Mouse (Mus musculus) urinary bladder, adult 18-20 months (tissue): ENCODE results near the gene Urah.

Experiments used
- DNase-seq, 2 experiments: peaks; one replicate each; pipeline ENCODE4 v3.0.0; 2022; ENCODE audit warnings: low spot score in 2 of 2, mixed read lengths in 2 of 2

Urah gene

DNA sequence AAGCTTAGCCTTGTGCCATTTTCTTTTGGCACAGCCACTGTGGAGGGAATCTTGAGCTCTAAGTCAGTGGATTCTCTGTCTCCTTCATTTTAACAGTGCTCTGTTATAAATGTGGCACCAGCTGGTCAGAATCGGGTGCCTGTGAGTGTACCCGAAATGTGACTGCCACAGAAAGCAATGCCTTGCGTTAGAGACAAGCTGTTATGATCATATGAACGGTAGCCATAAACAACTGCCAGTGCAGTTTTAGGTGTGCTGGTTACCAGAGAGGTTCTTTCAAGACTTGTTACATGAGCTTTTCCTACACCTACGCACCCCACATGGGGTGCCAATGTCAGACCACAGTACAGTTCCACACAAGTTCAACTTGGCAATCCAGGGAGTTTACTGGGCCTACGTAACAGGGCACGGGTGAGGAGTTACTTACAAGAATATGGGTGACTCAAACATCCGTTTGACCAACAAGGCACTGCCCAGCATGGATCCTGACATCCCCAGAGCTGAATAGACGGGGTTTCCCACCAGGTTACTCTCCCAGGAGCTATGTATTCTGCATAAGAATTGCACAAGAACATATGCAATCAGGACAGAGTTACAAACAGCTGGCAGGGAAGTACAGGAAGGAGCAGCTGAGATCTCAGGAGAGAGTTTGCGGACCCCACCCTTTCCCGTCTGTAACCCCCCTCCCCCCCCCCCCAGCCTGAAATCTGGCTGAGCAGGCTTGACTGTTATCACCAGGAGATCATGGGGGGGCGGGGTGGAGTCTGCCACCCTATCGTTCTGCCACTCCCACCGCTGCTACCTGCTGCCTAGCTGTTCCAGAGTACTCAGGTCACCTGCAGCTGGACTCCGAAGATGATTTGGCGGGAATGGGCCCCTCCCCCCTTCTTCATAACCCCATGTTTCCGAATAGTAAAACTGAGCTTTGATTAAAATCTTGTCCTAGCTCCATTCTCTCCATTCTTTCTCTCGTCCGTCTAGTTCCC lies 6.2 kb downstream of the Urah start:
- no peak for DNase-seq

DNA sequence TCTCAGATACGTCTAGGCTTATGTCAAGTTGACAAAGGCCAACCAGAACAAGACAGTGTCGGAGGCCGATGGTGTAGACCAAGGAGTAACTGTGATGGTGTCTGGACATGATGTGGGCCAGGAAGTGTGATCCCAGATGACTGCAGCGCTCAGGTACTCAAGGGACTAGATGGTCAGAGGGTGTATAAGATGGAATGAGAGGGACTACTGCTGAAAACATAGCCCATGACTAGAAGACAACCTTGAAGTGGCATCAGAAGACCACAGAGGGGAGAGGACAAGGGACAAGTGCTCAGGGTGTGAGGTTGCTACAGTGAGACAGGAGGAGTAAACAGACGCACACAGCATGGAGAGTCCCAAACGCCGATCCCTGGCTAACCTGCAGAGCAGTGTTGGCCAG lies 9.0 kb downstream of the Urah start:
- no peak for DNase-seq

DNA sequence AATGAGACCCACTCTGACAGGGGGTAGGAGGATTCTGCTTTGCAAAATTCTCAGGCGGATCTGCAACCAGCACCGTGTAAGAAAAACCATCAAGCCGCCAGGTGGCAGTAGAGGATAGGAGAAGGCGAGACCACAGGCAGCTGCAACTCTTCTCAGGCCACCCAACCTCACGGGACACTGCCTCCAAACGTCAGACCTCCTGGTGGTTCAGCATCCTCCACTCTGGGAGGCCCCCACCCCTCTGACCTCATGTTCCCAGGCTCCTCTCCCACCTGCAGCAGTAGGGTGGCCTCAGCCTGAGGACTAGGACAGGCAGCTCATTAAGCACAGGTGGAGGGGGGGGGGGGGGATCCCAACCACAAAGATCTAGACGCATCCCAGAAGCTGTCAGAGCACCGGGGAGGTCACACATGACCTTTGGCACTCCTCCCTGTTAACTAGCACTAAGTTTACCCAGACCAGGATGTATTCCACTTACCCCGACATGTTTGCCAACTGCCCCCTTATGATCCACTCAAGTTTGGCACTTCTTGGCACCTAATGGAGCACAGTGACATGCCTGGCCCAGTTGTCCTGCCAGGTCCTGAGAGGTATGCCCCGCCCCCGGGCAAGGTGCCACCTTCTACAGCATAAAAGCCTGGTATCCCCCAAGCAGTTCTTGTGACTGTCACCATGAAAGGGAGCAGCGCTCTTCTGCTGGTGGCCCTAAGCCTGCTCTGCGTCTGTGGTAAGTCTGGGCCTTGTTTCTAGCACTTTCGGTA lies 10.3 kb downstream of the Urah start, which contains the start of gene Scgb1c1:
Scgb1c1 (plus strand) TSS at position 643 of the 761 bp plus-strand sequence.
- DNase-seq: peak; percentile 75 to 88

DNA sequence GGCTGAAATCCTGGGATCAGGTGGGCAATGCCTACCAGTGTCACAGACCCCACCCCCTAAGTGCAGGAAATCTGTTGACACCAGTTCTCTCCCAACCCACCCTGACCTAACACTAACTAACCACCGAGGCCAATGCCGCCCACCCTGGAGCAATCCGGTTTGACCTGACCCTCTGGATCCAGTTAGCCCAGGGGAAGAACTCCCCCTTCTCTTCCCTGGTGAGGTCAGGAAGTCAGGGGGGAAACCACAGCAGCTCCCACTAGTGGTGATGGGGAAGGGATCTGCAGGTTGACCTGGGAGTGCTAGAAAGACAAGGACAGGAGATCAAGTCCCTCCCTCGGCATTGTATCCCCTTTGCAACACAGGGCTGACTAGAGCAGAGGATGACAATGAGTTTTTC lies 10.9 kb downstream of the Urah start:
- DNase-seq: no peak

DNA sequence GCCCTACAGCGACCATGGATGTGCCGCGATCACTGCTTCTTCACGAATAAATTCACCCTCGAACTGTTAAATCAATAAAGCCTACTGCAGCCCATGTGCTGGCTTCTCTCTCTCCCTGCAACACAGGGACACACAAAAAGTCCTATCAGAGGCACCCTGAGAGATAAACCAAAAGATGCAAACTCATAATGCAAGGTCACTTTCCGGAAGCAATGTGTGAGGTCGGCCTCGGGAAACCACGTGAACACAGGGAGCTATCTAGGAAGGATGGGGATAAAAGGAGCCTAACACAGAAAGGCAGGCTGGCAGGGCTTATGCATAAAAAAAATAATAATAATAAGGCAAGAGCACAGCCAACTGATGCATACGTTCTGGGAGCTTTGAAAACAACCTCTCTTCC lies 11.9 kb downstream of the Urah start:
- DNase-seq: no peak

DNA sequence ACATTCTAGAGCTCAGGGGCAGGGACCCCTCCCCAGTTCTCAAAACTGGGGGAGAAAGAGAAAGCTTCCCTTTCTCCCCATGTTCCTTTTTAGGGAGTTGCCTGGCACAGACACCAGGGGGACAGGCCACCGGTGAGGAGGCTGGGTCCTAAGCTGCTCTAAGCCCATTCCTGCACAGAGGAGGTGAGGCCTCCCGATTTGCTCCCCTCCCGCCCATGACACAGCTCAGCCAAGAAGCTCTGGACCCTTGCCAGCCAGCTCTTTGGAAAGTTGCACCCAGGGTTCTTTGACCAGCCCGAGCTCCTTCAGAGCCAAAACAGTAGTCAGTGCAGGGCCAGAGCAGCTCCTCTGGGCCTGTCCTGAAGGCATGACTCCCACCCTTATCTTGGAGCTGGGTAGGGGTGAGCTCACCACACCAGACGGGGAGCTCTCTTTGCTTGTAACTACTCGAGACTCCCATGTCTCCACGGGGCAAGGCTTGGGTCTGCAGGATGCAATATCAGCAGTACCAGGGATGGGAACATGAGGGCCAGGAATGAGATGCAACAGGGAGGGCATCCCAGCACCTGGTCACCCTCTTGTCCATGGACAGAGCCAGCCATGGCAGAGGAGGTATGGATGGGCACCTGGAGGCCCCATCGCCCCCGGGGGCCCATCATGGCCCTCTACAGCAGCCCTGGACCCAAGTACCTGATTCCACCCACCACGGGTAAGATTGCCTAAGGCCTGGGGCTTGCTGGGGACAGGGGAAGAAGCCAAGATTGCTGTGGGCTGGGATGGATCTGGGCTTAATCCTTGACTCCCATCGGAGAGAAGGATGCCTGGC lies 13.2 kb downstream of the Urah start, which contains the start of gene Odf3:
Odf3 (plus strand) TSS at position 51 of the 826 bp plus-strand sequence.
- no peak for DNase-seq

DNA sequence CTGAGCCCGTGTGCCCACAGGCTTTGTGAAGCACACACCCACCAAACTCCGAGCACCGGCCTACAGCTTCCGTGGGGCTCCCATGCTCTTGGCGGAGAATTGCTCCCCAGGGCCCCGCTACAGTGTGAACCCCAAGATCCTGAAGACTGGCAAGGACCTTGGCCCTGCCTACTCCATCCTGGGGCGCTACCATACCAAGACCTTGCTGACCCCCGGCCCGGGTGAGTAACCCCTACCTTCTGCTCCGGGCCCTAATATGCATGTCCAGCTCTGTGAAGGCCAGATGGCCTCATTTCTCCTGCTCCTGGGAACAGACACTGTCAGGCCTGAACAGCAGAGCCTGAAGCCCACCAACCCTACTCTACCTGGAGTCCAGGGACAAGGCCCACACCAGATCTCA lies 13.8 kb downstream of the Urah start:
- DNase-seq: no peak

DNA sequence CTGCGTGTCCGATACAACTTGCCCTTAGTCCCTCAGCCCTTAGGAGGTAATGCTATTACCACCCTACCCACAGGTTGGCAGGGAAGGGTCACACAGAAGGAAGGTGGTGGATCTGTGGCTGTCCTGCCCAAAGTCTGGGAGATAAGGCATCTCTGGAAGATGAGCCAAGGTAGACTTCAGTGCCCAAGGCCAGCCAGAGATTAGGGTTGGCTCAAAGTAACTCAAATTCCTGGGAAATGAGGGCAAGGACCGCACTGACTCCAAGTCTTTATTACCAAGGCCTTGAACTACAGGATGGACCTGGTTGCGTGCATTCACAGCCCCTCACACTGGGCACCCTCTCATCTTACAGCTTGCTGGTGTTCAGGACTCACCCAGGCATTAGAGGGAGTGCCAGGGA lies 17.1 kb downstream of the Urah start:
- DNase-seq: no peak

DNA sequence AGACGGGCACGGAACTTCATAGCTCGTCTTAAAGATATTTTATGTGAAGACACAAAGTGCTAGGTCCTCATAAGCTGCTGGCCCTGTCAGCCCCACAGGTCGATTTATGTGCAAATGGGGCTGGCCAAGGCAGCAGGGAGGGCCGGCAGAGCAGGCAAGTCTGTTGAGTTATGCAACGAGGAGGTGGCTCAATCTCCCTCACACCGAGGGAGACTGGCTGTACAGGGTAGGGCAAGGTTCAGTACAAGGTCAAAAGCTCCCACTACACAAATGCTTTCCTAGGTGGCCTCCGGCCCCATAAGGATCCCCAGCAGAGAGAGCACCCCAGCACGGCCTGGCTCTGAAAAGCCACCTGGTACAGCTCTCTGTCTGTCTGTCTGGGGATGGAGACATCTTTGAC lies 18.6 kb downstream of the Urah start:
- no peak for DNase-seq

DNA sequence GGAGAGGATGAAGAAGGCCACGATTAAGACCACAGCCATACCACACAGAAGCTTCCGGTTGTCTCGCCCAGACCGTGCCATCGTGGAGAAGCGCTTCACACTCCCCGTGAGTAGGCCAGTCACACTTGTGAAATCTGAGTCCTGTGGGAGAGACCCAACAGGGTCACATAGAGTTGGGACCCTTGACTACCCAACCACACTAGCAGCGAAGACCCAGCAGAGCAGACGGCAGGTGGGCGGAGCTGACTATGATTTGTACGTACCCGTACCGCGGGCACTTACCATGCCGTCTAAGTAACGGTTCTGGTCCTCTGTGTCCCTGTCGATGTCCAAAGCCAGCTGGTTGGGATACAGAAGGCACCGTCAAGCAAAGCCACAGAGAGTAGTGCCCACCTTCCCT lies 19.7 kb downstream of the Urah start:
- DNase-seq: no peak

DNA sequence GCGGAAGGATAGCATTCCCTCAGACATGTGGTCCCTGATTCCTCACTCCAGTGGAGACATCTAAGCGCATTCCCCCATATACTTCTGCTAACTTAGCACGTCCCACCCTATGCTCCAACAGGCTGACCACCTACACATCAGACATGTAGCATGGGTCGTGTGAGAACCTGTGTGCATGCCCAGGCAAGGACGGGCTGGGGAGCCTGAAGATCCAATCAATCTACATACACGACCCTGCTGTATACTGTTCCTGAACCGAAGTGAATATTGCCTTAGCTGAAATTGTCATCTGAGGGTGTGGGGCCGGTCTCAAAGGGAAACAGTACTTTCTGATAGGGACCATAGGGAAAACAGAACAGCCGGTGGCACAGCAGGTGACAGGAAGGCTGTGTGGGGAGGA lies 20.4 kb downstream of the Urah start:
- no peak for DNase-seq

DNA sequence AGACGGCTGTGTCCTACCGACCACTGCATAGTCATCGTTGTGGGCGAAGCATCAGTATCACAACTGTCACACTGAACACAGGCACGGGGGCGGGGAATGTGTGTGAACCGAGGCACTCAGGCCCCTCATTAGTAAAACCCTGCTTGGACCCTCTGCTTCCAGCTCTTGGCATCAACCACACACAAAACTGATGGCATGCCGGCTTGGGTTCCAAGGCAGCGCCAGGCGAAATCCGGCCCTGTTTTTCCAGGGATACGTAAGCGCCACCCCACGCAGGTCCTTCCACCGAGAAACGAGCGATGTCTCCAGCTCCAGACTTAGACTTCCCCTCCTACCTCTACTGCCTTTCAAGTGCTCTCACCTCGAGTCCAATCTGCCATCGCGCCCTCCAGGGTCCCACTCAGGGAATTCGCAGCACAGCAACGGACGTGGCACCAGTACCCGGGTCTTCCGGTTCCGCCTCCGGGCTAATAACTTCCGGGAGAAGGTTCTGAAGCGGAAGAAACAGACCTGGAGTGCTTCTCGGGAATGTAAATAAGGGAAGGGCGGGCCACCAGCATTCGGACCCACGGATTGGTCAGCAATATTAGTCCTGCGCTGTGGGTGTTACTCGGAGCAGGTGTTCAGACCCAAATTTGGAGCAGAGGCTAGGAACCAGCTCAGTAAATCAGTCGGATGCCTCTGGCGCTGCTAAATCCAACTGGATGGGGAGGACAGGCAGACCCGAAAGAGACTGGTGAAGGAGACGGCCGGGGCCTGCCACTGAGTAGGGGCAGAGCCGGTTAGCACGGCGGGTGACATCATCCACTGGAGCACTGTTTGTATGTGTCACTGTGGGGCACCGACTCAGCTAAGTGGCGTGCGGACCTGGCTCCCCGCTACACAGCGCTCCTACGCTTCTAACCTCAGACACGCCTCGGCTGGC lies 21.3 kb downstream of the Urah start, which contains the start of gene Gm45785:
Gm45785 (minus strand) TSS at position 472 of the 925 bp plus-strand sequence.
- peak; percentile 73 to 82 for DNase-seq

DNA sequence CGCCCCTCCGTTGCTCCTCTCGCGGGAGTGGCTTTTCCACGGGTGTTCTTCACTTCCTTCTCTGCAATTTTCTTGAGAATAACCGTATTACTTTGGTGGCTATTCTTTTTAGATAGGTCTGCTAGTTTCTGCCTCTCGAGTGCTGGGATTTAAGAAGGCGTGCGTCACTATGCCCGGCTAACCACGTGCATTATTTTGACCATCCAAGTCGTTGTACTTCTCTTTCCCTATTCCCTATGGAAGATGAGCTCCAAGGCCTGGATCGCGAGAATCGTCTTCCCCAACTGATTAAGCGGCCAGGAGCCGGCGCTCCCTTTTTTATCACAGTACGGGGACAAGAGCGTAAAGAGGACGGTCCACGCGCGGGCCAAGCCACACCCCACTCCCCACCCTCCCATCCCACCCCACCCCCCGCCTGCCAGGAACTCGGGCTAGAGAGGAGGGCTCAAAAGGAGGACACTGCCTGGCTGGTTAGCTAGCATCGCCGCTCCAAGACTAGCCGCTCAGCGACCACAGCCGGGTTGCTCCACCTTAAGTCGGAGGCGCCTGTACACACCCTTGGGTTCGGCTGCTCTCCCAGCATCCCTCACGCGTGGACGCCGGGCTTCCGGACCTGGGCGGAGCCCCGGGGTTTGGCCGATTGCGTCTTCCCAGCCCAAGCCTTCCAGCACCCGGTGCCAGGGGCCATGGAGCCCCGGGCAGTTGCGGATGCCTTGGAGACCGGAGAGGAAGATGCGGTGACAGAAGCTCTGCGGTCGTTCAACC lies 22.1 kb downstream of the Urah start, which contains the start of gene Ric8a:
Ric8a (plus strand) TSS at position 173 of the 765 bp plus-strand sequence.
- peak; percentile 90 to 93 for DNase-seq

DNA sequence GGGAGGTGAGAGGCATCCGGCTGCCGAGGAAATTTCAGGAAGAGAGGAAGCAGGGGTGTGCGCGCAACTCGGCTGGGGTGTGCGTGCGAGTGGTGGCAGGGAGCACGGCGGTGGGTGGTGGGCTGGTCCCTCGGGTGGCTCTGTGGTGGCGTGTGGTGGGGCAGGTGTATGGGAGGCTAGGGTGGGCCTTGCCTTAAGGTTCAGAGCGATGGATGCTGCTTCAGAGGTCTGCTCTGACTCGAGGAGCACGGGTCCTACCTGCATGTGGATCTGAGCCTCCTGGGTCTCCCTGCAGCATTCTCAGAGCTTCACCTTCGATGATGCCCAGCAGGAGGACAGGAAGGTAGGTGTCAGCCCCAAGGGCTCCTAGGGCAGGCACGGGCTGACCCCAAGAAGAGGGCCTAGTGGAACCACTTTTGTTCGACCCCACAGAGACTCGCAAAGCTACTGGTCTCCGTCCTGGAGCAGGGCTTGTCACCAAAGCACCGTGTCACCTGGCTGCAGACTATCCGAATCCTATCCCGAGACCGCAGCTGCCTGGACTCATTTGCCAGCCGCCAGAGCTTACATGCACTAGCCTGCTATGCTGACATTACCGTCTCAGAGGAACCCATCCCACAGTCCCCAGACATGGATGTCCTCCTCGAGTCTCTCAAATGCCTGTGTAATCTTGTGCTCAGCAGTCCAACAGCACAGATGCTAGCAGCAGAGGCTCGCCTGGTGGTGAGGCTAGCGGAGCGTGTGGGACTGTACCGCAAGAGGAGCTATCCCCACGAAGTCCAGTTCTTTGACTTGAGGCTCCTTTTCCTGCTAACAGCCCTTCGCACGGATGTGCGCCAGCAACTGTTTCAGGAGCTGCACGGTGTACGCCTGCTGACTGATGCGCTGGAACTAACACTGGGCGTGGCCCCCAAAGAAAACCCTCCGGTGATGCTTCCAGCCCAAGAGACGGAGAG lies 23.0 kb downstream of the Urah start, which contains the start of gene Bet1l:
Bet1l (minus strand) TSS at position 28 of the 956 bp plus-strand sequence.
- DNase-seq: no peak

DNA sequence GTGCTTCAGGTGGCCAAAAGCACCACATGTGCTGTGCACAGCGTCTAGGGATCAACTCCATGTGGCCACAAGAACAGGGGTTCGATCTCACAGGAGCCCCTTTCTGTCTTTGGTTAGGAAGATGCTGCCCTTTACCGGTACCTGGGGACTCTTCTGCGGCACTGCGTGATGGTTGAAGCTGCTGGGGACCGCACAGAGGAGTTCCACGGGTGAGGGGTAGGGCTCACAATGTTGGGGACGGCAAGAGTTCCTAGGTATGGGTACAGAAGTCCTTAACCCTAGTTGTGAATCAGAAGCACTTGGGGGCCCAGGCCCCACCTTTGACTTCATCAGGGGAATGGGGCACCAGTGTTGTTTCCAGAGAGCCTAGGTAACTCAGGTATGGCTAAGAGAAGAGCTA lies 23.9 kb downstream of the Urah start:
- no peak for DNase-seq

DNA sequence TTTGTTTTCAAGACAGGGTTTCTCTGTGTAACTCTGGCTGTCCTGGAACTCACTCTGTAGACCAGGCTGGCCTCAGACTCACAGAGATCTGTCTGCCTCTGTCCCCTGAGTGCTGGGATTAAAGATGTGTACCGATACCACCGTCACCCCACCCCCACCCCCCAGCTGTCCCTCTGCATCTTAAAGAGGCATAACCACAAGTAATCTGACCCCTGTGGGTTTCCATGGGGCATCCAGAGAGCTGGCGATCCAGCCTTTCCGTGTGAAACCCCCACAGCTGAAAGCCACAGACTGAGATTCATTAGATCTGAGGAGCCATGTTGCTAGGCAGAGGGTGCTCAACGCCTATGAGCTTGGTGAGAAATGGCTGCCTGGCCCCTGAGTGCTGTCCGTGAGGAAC lies 25.2 kb downstream of the Urah start:
- DNase-seq: no peak

DNA sequence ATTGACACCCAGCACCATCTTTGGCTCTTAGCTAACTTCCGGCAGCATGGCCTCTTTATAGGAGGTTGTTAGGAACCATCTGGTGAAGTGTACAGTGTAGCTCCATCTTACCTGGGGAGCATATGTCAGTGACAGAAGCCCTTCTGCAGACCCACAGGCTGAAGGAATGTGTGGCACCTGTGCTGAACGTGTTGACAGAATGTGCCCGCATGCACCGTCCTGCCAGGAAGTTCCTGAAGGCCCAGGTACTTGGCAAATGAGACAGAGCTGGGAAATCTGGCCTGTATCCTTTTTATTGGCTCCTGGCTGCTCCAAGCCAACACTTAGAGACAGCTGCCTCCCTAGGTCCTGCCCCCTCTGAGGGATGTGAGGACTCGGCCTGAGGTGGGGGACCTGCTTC lies 25.9 kb downstream of the Urah start:
- no peak for DNase-seq

DNA sequence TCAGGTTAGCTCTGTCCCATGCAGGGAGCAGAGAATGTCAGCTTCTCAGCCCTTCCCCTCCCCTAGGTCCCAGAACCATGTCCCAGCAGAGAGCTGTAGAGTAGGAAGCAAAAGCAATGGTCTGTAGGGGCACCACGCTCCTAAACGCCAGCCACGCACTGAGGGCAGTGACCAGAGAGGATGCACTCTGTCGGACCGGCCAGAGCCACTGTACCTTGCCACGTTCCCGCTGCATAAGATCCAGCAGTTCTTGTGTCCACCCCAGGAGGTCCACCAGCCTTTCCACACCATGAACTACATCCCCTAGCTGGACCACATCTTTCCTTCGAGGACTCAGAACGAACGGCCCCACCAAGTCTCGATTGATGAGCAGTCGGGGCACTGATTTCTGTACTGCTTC lies 29.9 kb downstream of the Urah start:
- no peak for DNase-seq
